Mouse (Mus musculus) testis, postnatal 14 days (tissue): ENCODE data around the gene Kansl2.
"Not testable (repeated sequence)": the region's sequence is repeated elsewhere in the genome, so short reads cannot be mapped to it uniquely, and the experiment has no call there.

Experiments
- DNase-seq: peaks from one replicate; pipeline ENCODE4 v3.0.0; 2021; ENCODE audit warnings: low spot score

Gene Kansl2

DNA sequence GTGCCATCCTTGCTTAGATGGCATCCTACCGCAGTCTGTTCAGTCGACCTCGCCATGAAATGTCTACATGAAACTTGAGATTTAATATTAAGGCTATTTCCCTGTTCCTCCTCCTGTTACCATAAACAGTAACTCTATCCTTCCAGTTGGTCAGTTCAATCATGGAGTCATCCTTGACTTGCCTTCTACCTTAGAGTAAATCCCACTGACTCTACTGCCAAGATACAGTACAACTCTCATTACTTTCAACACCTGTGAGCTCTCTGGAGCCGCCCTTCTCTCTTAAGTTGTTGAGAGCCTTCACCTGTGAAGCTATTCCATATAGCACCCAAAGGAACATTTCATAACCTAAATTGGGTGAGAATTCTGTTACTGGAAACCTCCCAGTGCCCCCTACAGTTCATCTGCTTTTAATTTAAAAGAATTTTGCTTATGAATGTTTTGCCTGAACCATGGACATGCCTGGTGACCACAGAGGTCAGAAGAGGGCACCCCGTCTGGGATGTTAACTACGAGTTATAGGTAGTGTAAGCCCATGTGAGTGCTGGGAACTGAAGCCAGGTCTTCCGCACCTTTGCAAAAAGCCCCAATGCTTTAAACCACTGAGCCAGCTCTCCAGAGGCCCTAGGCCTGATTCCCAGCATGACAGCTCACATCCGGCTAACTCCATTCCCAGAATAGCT lies 2.9 kb upstream of the Kansl2 start:
- DNase-seq: no peak

DNA sequence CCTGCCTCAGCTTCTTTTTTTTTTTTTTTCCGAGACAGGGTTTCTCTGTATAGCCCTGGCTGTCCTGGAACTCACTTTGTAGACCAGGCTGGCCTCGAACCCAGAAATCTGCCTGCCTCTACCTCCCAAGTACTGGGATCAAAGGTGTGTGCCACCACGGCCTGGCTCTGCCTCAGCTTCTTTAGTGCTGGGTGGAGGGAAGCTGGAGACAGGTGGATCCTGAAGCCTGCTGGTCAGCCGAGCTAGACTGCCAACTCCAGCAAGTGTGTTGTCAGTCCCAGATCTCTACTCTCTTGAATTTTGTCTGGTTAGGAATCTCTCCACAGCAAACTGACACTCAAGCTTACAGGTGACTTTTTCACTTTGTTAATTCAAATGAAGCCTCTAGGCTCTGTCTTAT lies 1.9 kb upstream of the Kansl2 start:
- no peak for DNase-seq

DNA sequence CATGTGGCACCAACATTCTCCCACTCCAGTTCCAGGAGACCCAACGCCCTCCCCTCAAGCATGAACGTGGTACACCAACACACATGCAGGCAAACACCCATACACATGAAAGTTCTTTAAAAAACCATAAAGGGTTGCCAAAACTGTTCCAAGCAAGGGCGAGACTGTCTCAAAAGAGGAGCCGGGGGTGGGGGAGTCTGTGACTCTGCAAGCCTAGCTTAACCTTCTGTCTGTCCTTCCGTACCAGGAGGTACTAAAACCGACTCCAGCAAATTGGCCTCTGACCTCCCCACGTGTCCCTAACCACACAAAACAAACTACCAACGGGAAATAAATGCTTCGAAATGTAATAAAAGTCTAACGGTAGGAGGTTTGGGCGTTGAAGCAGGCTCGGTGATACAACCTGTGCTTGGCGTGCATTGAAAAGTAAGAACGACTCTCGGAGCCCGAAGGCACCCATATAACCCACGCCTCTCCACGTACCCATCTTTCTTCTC lies 981 bp downstream of the Kansl2 start:
- no peak for DNase-seq

DNA sequence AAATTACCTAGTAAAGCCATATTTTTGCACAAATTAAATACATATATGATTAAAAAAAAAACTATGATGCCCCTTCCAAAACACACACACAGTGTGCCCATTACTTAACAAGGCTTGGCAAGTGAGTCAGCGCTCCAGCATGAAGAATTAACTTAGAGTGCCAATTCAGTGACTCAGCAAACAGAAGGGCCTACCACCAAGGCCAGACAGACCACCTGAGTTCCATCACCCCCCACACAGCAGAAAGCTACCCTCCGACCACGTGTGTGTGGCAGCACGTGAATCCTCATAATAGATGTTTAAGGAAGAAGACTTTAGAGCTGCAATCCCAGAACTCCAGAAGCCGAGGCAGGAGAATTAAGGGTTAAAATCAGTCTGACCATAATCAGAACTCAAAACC lies 1.8 kb downstream of the Kansl2 start:
- DNase-seq: no peak

DNA sequence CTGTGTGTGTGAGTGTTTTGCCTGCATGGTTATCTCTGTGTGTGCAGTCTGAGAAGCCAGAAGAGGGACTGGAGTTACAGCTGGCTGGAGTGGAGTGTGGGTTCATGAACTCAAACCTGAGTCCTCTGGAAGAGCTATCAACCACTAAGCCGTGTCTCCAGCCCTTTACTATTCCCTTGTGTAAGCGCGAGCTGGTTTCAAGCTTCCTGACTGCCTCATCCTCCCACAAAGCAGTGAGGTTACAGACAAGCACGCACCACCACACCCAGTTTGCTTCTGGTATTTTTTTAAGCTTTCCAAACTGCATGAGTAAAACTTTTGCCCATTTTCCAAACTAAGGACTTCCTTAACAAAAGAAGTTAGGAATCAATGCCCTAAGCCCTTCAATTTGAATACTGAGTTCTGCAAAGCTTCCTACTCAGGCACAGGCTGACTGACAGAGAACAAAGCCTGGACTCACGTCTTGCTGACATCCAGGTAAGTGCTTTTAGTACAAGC lies 5.9 kb downstream of the Kansl2 start:
- DNase-seq: no peak

DNA sequence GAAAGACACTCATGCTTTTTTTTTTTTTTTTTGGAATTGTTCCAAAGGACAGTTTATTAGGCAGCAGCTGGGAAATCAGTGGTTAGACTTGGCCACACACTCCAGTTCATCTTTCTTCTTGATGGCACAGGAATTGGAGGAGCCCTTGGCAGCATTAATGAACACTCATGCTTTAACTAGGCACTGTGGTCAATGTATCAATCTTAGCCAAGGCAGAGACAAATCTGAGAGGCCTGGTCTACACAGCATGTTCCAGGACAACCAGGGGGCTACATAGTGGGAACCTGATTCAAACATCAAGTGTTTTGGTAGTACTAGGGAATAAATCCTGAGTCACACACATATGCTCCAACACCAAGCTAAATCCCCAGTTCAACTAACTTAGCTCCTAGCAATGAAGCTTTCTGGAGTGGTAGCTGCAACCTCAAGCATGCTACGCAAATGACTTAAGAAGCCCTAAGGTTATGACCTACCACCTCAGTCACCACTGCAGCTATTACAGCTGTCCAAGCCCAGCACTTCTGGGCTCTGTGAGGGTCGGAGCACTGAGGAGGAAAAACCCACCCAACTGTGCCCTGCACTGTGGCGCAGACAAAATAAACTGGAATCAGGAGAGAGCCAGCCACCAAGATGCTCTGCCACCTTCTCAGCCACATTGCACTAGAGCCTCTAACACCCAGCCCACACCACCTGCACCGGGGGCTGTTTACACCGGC lies 6.8 kb downstream of the Kansl2 start:
- DNase-seq: no peak

DNA sequence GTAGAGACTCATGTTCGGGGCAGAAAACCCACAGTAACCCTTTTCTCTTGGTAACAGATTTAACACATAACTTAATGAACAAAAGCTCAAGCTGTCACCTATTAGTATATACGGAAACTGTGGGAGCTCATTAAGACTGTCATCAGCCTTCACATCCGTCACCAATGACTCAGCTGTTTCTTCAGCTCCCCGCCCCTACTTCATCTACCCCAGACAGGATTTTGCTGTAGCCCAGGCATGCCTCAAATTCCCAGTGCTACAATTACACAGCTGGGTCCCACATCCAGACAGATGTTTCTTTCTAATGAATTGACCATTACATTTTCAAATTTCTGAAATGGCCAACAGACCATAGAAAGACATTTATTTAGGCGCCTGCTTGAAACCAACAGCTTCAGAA lies 8.0 kb downstream of the Kansl2 start:
- DNase-seq: no peak

DNA sequence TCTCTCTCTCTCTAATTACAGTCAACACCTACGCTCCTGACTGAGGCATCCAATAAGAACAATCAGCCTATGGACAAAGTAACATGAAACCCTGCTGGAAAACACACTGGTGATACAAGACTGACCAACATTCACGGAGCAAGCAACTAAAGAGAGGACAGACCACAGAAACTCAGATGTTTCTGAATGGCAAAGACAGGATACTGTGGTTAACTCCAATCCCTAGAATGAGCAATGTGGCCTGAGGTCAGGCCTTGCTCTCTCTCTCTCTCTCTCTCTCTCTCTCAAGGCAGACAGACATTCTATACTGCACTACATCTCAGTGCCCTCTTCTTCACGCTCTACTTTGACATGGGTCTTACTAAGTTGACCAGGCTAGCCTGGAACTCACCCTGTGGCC lies 12.8 kb downstream of the Kansl2 start:
- no peak for DNase-seq

DNA sequence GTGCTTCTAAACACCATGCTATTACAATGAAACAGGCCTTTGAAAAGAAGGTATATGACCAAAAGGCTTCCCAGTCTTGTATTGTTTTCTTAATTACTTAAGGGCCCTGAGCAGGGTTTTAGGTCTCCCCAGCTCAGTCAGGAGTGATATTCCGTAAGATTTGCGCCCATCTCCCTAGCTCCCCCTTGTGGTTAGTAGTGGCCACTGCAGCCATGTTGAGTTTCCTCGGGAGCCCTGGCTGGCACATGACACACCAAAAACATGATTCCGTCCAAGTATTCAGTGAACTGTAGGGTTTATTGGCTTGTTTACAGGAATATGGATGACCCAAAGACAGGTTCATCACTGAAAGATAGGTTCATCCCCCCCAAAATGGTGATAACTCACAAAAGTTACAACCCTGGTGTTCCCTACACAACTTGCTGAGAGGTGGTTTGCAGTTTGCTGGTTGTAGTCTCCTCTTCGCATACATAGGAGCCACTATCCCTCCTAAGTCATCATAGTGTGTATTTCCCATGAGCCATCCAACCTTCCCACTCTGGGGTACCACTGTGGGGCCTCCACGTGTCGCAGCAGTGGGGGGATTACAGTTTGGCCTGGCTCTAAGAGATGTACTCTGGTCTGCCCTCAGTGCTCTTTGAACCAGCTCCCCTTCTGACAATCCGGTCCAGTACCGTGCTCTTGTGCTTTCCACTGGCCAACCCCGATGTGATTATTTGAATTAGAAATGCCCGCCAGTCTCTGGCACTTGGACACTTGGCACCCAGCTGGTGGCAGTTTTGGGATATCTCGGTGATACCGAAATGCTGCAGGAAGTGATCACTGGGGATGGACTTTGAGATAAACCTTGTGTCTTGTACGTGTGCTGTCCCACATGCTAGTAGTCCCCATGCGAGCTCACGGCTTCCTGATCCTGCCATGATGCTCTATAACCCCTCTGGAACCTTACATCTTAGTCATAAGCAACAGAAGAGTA lies 16.4 kb downstream of the Kansl2 start:
- DNase-seq: no peak

DNA sequence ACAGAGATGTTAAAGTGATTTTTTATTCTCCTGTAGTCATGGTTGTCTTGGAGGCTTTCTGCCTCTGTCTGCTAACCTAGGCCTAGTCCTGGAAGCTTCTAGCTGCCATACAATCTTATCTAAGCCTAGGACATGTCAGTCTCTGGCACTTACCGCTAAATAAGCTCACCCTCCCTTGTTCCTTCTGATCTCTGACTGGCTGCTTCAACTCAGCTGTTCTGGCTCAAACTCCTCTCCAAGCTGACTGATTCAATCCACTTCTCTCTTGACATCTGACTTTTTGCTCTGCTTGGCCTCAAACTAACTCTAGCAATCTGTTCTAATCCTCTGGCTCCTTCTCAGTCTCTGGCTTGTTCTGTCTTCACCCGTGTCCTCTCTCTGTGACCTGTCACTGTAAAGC lies 19.2 kb downstream of the Kansl2 start:
- not testable (repeated sequence) for DNase-seq

DNA sequence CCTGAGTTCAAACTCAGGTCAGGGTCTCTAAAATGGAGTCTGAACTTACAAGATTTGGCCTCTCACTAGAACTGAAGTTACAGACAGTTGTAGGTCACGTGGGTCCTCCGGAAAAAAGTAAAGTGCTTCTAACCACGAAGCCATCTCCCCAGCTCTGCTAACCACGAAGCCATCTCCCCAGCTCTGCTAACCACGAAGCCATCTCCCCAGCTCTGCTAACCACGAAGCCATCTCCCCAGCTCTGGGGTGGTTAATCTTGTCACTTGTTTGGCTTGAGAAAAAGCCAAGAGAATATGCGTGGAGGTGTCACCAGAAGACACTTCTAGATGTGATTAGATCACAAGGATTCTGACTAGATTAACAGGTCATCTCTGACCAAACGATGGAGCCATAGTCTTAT lies 19.9 kb downstream of the Kansl2 start:
- DNase-seq: no peak

DNA sequence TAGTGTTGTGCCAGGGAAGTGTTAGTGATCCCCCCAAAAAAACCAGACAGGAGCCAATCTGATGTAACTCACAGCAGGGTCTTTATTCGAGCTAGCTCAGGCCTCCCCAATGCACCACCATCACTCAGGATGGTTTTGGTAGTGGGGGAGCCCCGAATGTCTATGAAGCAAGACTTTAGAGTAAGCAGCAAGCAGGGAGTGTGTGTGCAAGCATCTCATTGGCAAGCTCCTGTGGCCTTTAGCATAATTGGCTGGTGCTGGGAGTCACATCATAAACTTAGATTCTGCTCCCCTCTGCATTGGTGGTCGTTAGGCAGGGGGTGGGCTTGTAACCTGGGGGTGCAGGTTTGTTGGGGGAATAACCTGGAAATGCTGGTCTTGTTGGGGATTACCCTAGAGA lies 20.4 kb downstream of the Kansl2 start:
- DNase-seq: not testable (repeated sequence)

DNA sequence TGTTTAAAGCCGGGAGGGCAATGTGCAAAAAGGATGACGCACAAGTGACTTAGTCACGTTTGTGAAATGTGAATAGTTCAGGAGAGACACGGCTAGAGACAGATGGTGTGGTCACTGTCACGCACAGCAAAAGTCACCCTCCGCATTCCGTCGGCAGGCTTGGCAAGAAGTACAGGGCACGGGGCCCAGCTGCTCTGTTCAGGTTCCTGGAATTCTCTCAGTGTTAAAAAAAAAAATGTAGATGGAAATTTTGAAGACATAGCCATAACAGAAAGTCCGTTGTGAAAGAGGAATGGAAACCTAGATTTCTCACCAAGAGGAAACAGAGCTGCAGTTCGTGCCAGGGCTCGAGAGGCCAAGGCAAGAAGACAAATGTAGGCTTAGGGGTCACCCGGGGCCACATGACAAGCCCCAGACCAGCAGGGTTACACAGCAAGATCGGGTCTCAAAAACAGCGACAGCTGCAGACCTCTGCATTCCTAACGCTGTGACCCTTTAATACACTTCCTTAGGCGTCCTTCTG lies 21.2 kb downstream of the Kansl2 start:
- DNase-seq: no peak

DNA sequence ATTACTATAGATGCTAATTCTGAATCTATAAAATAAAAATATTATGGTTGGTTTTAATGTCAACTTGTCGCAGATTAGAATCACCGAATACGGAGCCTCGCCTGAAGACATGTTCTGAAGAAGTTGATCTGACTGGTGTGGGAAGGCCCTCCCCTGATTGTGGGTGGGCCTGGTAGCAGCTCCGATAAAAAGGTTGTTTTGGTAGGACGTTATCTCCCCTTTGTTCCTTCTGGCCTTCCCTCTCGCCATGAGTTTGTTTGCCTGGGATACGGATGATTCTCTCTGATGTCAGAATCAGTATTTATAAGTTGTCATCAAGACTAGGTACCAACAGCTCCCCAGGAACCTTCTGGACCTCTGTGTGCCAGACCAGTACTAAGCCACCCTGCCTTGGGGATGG lies 21.8 kb downstream of the Kansl2 start:
- no peak for DNase-seq

DNA sequence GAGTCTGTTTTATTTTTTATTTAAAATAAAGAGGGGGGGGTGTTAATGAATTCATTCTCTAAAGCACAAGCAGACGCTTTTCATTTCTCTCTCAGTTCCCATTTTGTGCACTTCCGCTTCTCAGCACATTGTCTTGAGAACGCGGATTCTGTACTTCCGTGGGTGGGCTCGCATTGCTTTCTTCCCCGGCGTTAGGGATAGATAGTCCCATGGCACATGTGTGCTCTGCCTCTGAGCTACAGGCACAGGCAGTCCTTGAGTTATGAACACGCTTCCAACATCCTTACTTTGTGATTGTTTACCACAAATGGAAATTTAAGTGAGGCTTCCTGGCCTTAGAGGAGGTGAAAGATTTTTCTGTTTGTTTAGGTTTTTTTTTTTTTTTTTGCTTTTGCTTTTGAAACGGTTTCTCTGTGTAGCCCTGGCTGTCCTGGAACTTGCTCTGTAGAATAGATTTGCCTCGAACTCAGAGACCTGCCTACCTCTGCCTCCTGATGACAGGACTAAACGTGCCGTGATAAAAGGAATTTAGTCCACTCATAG lies 22.6 kb downstream of the Kansl2 start:
- no peak for DNase-seq

DNA sequence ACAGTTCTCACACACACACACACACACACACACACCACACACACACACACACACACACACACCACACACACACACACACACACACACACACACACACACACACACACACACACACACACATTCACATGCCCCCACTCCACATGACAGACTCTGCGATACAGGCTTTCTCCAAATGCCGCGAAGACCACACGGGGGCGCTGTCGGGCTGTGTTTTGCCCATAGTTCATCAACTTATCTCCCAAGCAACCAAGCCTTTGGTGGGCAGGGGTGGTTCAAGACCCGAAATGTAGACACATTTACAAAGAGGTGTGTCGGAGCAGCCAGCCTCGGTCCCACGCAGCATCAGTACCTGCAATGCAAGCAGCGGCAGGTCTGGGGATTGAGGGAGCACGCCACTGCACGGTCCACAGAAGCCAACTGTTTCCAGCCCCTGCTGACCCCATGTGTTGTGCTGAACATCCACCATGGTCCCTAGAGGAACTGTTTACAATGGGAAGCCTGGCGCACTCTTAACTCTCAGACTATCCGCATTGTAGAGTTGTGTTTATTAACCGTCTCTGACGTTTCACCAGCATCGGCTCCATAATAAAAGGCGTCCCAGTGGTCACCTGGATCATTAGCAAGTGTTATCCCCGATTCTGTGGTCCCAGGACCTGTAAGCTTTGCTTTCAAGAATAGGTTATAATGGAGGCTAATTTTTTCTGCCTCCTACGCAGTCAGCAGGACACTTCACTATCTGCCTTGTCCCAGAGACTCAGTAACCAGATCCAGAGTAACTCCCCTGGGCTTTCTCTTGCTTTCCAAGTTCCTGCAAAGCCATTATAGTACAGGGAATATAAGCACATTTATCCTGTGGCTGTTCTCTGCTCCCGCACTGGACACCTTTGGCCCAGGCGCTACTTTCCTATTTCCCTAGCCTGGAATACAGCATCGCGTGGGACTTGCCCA lies 23.4 kb downstream of the Kansl2 start:
- DNase-seq: peak; percentile 64

DNA sequence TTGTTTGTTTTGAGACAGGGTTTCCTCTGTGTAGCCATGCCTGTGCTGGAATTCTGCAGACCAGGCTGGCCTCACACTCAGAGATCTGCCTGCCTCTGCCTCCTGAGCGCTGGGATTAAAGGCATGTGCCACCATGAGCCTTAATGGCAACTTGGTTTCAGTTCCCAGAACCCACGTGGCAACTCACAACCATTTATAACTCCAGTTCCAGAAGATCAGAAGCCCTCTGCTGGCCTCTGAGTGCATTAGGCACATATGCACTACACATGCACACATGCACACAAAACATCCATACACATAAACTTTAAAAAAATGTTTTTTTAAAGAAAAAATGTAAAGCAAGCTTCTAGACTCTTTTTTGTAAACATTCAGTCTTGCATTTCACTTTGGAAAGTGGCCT lies 24.7 kb downstream of the Kansl2 start:
- no peak for DNase-seq

DNA sequence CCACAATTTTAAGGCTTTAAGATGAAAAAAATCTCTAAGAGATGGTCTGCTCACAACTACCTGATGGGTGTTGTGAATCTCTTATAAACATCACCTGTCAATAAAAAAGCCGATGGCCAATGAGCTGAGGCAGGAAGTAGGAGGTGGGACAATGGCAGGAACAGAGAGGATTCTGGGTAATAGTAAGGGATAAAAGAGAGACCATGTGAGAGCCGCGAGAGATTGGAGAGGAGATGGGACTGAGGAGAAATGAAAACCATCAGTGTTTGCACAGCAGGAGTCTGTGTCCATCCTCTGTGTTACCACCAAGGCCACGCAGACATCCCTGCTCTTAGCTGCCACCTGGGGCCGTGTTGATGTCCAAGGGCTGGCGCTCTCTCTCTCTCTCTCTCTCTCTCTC lies 26.7 kb downstream of the Kansl2 start:
- no peak for DNase-seq

DNA sequence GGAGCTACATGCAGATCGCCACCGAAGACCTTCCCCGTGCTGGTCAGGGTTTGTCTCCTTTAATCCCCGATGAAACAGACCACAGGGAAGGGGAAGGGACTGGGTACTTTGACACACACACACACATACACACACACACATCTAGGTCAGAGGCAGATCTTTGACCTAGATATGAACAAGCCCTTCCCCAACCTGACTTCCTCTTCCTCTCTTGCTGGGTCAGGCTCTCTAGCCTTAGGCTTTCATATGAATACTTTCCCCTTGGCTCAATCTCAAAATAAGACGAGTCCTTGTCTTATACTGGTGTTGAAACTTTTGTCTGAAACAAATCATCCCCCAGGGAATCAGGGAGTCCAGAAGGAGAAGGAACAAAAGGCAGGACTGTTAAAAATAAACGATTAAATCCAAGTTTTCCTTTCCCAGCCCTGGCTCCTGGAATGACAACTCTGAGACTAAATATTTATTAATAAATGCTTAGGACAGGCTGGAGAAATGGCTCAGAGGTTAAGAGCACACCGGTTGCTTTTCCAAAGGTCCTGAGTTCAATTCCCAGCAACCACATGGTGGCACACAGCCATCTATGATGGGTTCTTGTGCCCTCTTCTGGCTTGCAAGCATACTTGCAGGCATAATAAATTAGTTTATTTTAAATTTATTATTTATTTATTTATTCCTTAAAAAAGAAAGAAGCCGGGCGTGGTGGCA lies 27.7 kb downstream of the Kansl2 start:
- no peak for DNase-seq

DNA sequence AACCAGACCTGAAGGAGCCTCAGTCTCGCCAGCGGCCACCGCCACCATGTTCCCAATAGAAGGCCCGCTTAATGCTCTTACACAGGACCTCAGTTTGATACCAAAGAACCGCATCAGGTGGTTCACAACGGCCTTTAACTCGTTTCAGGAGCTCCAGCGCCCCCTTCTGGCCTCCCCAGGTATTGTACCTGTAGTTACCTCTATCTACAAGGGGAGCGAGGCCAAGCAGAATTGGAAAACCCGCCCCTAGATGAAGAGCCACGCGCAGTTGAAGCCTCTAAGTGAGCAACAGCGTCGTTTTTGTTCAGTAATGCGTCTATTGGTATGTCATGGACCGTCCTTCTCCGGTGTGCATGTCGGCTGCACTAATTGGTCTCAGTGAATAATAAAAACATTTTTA lies 29.6 kb downstream of the Kansl2 start:
- peak; percentile 74 for DNase-seq
